Mouse (Mus musculus) stomach, postnatal 0 days (tissue): ENCODE measurements around the gene Tpo.

Experiments used
- CTCF ChIP-seq: IDR thresholded peaks from 2 replicates; pipeline ENCODE4 v1.5.1; 2016; ENCODE audit warnings: antibody characterized with exemption, low read depth, mild to moderate bottlenecking, moderate library complexity
- EP300 ChIP-seq: optimal IDR thresholded peaks from 2 replicates; pipeline ENCODE3; 2016; ENCODE audit warnings: antibody characterized with exemption

- TF ChIP-seq CTCF (no peak), EP300 (no peak)
These were observed 103.3 kb downstream of the Tpo start for GRCm38 (mm10) chr12:30029111-30029510.
